Mouse (Mus musculus) heart, embryonic 15.5 days (tissue): Measurements from ENCODE around the gene Atg16l1. TPM values are rescaled to one million over a fixed set of nuclear protein-coding genes. Genes with fewer than 3 reads are reported as not detected.

ENCODE experiments used
- ATAC-seq: fragments of 200-750 bp; cut with Nextera tagmentation; replicated peaks from 2 replicates; pipeline ENCODE4 v1.8.0; 2017; ENCODE audit warnings: low read depth, moderate TSS enrichment; ENCODE audit not compliant: insufficient number of reproducible peaks, insufficient read depth, low FRiP score
- H3K27ac ChIP-seq: fragments of 300-500 bp; sonication (generic); 2 replicates; pipeline ENCODE4 v1.5.1; 2015; ENCODE audit warnings: mild to moderate bottlenecking, inconsistent platforms
- H3K27me3 ChIP-seq: fragments of 300-500 bp; sonication (generic); 2 replicates; pipeline ENCODE4 v1.6.1; 2015; ENCODE audit warnings: inconsistent platforms
- H3K36me3 ChIP-seq: fragments of 300-500 bp; sonication (generic); 2 replicates; pipeline ENCODE4 v1.6.1; 2015; ENCODE audit warnings: mild to moderate bottlenecking, inconsistent platforms
- H3K4me1 ChIP-seq: fragments of 300-500 bp; sonication (generic); replicated peaks from 2 replicates; pipeline ENCODE4 v1.6.1; 2015; ENCODE audit warnings: inconsistent platforms
- H3K4me2 ChIP-seq: fragments of 300-500 bp; sonication (generic); 2 replicates; pipeline ENCODE4 v1.6.1; 2015; ENCODE audit warnings: inconsistent platforms, mild to moderate bottlenecking, moderate library complexity
- H3K4me3 ChIP-seq: fragments of 300-500 bp; sonication (generic); 2 replicates; pipeline ENCODE4 v1.5.1; 2015; ENCODE audit warnings: mild to moderate bottlenecking, inconsistent platforms
- H3K9ac ChIP-seq: fragments of 300-500 bp; sonication (generic); 2 replicates; pipeline ENCODE4 v1.6.1; 2015; ENCODE audit warnings: mild to moderate bottlenecking, inconsistent platforms
- H3K9me3 ChIP-seq: fragments of 300-500 bp; sonication (generic); replicated peaks from 2 replicates; pipeline ENCODE4 v1.6.1; 2016; ENCODE audit warnings: inconsistent platforms
- WGBS: fragments of 180-500 bp; shearing (Covaris S2); methylation state at CpG from one replicate; pipeline ENCODE4 v1.1.7; 2015; ENCODE audit warnings: mixed read lengths; 5-methylcytosine and 5-hydroxymethylcytosine counted together
- polyA plus RNA-seq: library from polyadenylated mRNA; unstranded; fragments of >200 nt; fragmentation: Nextera tagmentation; extraction: Ambion mirVana; gene quantifications from 2 replicates; pipeline ENCODE4 v1.2.1, GENCODE M21; 2015

Atg16l1 gene
- polyA plus RNA-seq = 22.6 and 25.0 TPM in 2 replicates

GRCm38 (mm10) chr1:87755641-87756470 lies at the start of gene Atg16l1:
Gene Atg16l1 (plus strand): TSS chr1:87755870.
- peak within 1 kb of the TSS; percentile 84 for H3K27ac ChIP-seq
- H3K27me3 ChIP-seq = peaks cover 3% of the 10 kb centered on the region; the same call in 1 of the 2 replicates
- H3K4me2 ChIP-seq = peak within 1 kb of the TSS; percentile 62
- H3K9ac ChIP-seq = peak within 1 kb of the TSS; percentile 88
- peaks cover 16% of the 10 kb centered on the region; the same call in 1 of the 2 replicates for H3K36me3 ChIP-seq
- ATAC-seq = peak; percentile 99
- H3K4me3 ChIP-seq = peak within 1 kb of the TSS; percentile 78
- peaks cover 8% of the 10 kb centered on the region for H3K4me1 ChIP-seq
- under 1% methylated on average over 79 of the region's 79 CpGs for WGBS
- no peaks in the 10 kb centered on the region for H3K9me3 ChIP-seq

DNA sequence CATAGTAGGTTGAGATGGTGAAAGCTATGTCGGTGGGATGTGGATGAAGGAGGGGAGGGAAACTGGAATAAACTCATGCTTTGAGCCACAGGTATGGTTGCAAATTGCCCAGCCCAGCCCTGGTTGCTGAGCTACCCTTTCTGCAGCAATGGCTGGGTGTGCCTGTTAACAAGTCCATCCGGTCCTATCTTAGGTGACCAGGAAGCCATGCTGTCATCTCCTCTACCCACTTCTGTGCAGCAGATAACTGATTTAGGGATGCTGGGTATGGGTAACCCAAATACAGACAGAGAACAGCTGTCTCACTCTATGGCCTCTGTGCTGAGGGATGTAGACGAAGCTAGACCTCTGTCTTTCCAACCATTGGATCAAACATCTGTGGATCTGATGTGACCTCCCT lies 49.3 kb upstream of the Atg16l1 start:
- no peaks in the 10 kb centered on the region; the same call in 1 of the 2 replicates for H3K36me3 ChIP-seq
- H3K9me3 ChIP-seq = no peaks in the 10 kb centered on the region
- 76% methylated on average over 3 of the region's 3 CpGs for WGBS
- no peak overlapping the region for H3K4me2 ChIP-seq
- H3K27me3 ChIP-seq = no peaks in the 10 kb centered on the region
- H3K4me3 ChIP-seq = no peak overlapping the region
- ATAC-seq = no peak
- H3K4me1 ChIP-seq = no peaks in the 10 kb centered on the region
- H3K9ac ChIP-seq = no peak overlapping the region
- H3K27ac ChIP-seq = no peak overlapping the region

GRCm38 (mm10) chr1:87709020-87709419 lies 46.6 kb upstream of the Atg16l1 start:
- H3K4me3 ChIP-seq = no peak overlapping the region
- no peaks in the 10 kb centered on the region for H3K9me3 ChIP-seq
- 62% methylated on average over 6 of the region's 6 CpGs for WGBS
- H3K27me3 ChIP-seq = no peaks in the 10 kb centered on the region
- no peak overlapping the region for H3K4me2 ChIP-seq
- H3K27ac ChIP-seq = no peak overlapping the region
- H3K36me3 ChIP-seq = no peaks in the 10 kb centered on the region
- ATAC-seq = no peak
- no peak overlapping the region for H3K9ac ChIP-seq
- no peaks in the 10 kb centered on the region for H3K4me1 ChIP-seq

DNA sequence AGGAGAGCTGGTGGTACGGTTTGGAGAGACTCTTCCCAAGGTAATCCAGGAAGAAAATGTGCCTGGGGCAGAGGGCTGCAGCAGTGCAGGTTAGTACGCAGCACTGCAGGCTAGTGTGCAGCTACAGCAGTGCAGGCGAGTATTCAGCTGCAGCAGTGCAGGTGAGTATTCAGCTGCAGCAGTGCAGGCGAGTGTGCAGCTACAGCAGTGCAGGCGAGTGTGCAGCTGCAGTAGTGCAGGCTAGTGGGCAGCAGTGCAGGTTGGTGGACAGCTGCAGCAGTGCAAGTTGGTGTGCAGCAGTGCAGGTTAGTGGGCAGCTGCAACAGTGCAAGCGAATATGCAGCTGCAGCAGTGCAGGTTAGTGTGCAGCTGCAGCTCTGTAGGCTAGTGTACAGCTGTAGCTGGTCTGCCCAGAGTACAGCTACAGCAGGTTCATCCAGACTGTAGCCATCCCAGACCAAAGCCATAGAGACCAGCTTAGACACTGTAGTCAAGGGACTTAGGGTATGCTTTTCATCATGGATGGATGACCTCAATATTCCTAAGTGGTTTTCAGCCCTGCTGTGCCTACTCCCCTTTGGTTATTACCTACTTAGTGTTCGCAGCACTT lies 45.9 kb upstream of the Atg16l1 start:
- no peaks in the 10 kb centered on the region for H3K36me3 ChIP-seq
- ATAC-seq = no peak
- no peak overlapping the region for H3K27ac ChIP-seq
- H3K4me1 ChIP-seq = no peaks in the 10 kb centered on the region
- no peaks in the 10 kb centered on the region for H3K27me3 ChIP-seq
- no peak overlapping the region for H3K4me3 ChIP-seq
- H3K9ac ChIP-seq = no peak overlapping the region
- WGBS = 76% methylated on average over 7 of the region's 7 CpGs
- H3K4me2 ChIP-seq = no peak overlapping the region
- H3K9me3 ChIP-seq = no peaks in the 10 kb centered on the region

- Histone ChIP-seq H3K4me2 (no peak overlapping the region), H3K9ac (no peak overlapping the region), H3K9me3 (no peaks in the 10 kb centered on the region), H3K27ac (no peak overlapping the region), H3K4me3 (no peak overlapping the region), H3K27me3 (no peaks in the 10 kb centered on the region), H3K4me1 (no peaks in the 10 kb centered on the region), H3K36me3 (no peaks in the 10 kb centered on the region)
- WGBS = 62% methylated on average over 10 of the region's 10 CpGs
- no peak for ATAC-seq
Measured at GRCm38 (mm10) chr1:87711938-87712613, 43.6 kb upstream of the Atg16l1 start.

DNA sequence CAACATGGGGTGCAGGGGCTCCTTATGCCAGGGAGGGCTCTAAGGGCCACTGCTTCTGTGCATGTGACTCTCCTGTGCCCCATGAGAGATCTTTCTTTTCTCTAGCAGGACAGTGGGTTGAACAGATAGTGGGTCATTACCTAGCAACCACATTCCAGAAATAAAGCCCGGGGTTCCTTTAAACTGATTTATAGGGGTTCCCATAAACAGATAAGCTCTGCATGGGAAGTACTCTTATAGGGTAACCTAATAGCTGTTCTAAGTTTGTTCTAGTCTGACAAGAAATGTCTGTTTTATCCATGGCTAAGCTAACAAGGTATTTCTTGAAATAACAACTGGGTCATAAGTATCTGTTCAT lies 43.1 kb upstream of the Atg16l1 start:
- Histone ChIP-seq H3K9me3 (no peaks in the 10 kb centered on the region), H3K4me3 (no peak overlapping the region), H3K4me1 (no peaks in the 10 kb centered on the region), H3K27me3 (no peaks in the 10 kb centered on the region), H3K9ac (no peak overlapping the region), H3K27ac (no peak overlapping the region), H3K4me2 (no peak overlapping the region), H3K36me3 (no peaks in the 10 kb centered on the region)
- no peak for ATAC-seq
- 74% methylated on average over 1 of the region's 1 CpGs for WGBS

DNA sequence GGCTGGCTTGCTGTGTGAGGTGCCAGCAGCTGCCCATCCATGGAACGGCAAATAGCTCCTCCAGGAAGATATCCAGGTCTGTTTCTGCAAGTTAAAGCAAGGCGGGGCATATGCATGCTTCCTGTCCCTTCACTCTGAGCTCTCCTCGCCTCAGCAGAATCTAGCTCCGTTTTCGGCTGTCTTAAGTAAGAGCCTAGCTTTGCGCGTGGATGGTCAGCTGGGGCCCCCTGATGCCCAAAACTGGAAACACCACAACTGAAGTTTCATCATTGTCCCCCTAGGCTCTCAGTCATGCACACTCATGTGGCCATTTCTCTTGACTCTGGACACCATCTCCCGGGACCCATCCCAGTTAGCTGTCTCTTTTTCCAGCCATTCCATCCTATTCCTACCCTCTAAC lies 34.3 kb upstream of the Atg16l1 start:
- Histone ChIP-seq H3K36me3 (no peaks in the 10 kb centered on the region), H3K4me1 (no peaks in the 10 kb centered on the region), H3K9me3 (no peaks in the 10 kb centered on the region), H3K4me2 (no peak overlapping the region), H3K4me3 (no peak overlapping the region), H3K27ac (no peak overlapping the region), H3K9ac (no peak overlapping the region), H3K27me3 (no peaks in the 10 kb centered on the region)
- 23% methylated on average over 8 of the region's 8 CpGs for WGBS
- ATAC-seq = no peak

GRCm38 (mm10) chr1:87722081-87722480 lies 33.6 kb upstream of the Atg16l1 start:
- Histone ChIP-seq H3K36me3 (no peaks in the 10 kb centered on the region), H3K4me2 (no peak overlapping the region), H3K9ac (no peak overlapping the region), H3K4me1 (no peaks in the 10 kb centered on the region), H3K27me3 (no peaks in the 10 kb centered on the region), H3K27ac (no peak overlapping the region), H3K9me3 (no peaks in the 10 kb centered on the region), H3K4me3 (no peak overlapping the region)
- 23% methylated on average over 2 of the region's 2 CpGs for WGBS
- no peak for ATAC-seq

DNA sequence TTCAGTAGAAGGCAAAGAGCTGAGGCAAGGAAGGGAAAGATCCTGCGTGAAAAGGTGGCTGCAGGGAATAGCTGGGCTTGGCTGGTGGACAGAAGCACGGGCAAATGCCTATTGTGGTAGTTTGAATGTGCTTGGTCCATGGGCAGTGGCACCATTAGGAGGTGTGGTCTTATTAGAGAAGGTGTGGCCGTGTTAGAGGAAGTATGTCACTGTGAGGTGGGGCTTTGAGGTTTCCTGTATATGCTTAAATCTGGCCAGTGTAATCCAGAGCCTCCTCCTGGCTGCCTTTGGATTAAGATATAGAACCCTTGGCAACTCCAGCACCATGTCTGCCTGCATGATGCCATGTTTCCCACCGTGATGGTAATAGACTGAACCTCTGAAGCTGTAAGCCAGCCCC lies 32.3 kb upstream of the Atg16l1 start:
- 73% methylated on average over 4 of the region's 4 CpGs for WGBS
- Histone ChIP-seq H3K9me3 (no peaks in the 10 kb centered on the region), H3K9ac (no peak overlapping the region), H3K27me3 (no peaks in the 10 kb centered on the region), H3K27ac (no peak overlapping the region), H3K4me3 (no peak overlapping the region), H3K4me1 (no peaks in the 10 kb centered on the region), H3K36me3 (no peaks in the 10 kb centered on the region), H3K4me2 (no peak overlapping the region)
- no peak for ATAC-seq

DNA sequence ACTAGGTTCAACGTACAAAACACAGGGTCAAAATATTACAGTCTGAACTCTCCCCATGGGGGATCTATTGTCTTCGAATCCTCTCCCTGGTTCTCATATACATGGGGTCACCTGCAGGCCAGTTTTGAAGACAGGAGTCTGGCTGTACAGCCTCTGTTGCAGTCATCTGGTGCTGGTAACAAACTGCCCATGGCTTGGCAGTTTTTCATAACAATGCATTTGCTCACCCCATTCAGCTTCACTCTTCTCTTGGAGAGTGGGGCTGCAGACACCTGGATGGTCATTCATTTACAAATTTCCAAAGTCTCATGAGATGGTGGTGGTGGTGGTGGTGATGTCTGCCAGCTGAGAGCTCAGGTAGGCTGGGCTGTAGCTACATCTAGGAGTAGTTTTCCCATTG lies 26.6 kb upstream of the Atg16l1 start:
- Histone ChIP-seq H3K4me1 (no peaks in the 10 kb centered on the region), H3K27me3 (no peaks in the 10 kb centered on the region), H3K4me3 (no peak overlapping the region), H3K9me3 (no peaks in the 10 kb centered on the region), H3K9ac (no peak overlapping the region), H3K27ac (no peak overlapping the region), H3K36me3 (no peaks in the 10 kb centered on the region), H3K4me2 (no peak overlapping the region)
- 72% methylated on average over 2 of the region's 2 CpGs for WGBS
- no peak for ATAC-seq

DNA sequence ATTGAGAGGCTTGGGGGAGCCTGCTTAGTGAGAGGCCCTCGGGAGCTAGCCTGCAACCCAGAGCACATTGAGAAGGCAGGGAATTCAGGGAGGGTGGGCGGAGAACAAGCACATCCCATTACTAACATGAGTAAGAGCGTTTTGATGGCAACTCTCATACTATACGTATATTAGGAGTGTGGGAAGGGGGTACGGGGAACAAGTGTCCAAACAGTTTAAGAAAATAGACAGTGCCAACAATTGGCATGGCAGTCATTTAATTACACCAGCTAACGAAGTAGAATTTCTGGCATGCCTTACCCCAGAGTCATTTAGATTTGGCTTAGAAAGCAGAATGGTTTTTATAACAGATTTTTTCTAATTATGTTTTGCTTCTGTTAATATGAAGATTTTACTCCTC lies 25.8 kb upstream of the Atg16l1 start:
- no peaks in the 10 kb centered on the region for H3K36me3 ChIP-seq
- H3K9me3 ChIP-seq = no peaks in the 10 kb centered on the region
- H3K27ac ChIP-seq = no peak overlapping the region
- no peak overlapping the region for H3K9ac ChIP-seq
- no peak overlapping the region for H3K4me2 ChIP-seq
- no peak overlapping the region for H3K4me3 ChIP-seq
- WGBS = 77% methylated on average over 6 of the region's 6 CpGs
- H3K27me3 ChIP-seq = no peaks in the 10 kb centered on the region
- no peak for ATAC-seq
- H3K4me1 ChIP-seq = no peaks in the 10 kb centered on the region
